Mouse (Mus musculus): ENCODE measurements at regions not wholly inside any gene's neighbourhood (a gene's known extent, or its start where the extent isn't known, plus 50 kb on each side); places are given as distances from the start of the nearest gene placed in this dataset.

GRCm38 (mm10) chr2:92544364-92545151, 54.9 kb upstream of the Chst1 start:
- Histone ChIP-seq H3K4me1 (peaks cover 20% of the 10 kb centered on the region), H3K4me3 (no peak overlapping the region; the same call in 1 of the 2 replicates), H3K27ac (peak overlapping the region; percentile 44; the same call in 1 of the 2 replicates), H3K36me3 (replicated peaks) (no peaks in the 10 kb centered on the region), H3K9me3 (no peaks in the 10 kb centered on the region), H3K27me3 (ENCODE audit: poor library complexity, severe bottlenecking) (peaks cover 18% of the 10 kb centered on the region)
- WGBS = 20% methylated on average over 15 of the region's 15 CpGs
- peak; percentile 36 for DNase-seq (ENCODE audit: extremely low spot score, low spot score)

GRCm38 (mm10) chr2:92540841-92541240, 58.7 kb upstream of the Chst1 start:
- H3K36me3 ChIP-seq (replicated peaks) = no peaks in the 10 kb centered on the region
- H3K27ac ChIP-seq = no peak overlapping the region
- 70% methylated on average over 5 of the region's 5 CpGs for WGBS
- peaks cover 20% of the 10 kb centered on the region for H3K4me1 ChIP-seq
- no peak overlapping the region for H3K4me3 ChIP-seq
- H3K9me3 ChIP-seq = 0 out of 2 replicates have a peak, but pooled peaks cover 4% of the 10 kb centered on the region
- no peak for DNase-seq (ENCODE audit: extremely low spot score, low spot score)
- H3K27me3 ChIP-seq (ENCODE audit: poor library complexity, severe bottlenecking) = peaks cover 18% of the 10 kb centered on the region

GRCm38 (mm10) chr2:92531996-92532395, 67.5 kb upstream of the Chst1 start:
- 92% methylated on average over 5 of the region's 5 CpGs for WGBS
- H3K4me1 ChIP-seq = peaks cover 32% of the 10 kb centered on the region
- H3K27ac ChIP-seq = no peak overlapping the region
- H3K27me3 ChIP-seq (ENCODE audit: poor library complexity, severe bottlenecking) = 0 out of 2 replicates have a peak, but pooled peaks cover 6% of the 10 kb centered on the region
- H3K36me3 ChIP-seq (replicated peaks) = no peaks in the 10 kb centered on the region
- no peak for DNase-seq (ENCODE audit: extremely low spot score, low spot score)
- H3K4me3 ChIP-seq = no peak overlapping the region
- no peaks in the 10 kb centered on the region for H3K9me3 ChIP-seq

GRCm38 (mm10) chr2:92530677-92531076, 68.8 kb upstream of the Chst1 start:
- H3K27ac ChIP-seq = no peak overlapping the region
- H3K9me3 ChIP-seq = no peaks in the 10 kb centered on the region
- no peak overlapping the region for H3K4me3 ChIP-seq
- peaks cover 44% of the 10 kb centered on the region for H3K4me1 ChIP-seq
- no peaks in the 10 kb centered on the region for H3K36me3 ChIP-seq (replicated peaks)
- 0 out of 2 replicates have a peak, but pooled peaks cover 6% of the 10 kb centered on the region for H3K27me3 ChIP-seq (ENCODE audit: poor library complexity, severe bottlenecking)
- WGBS = 37% methylated on average over 4 of the region's 4 CpGs
- peak; percentile 39 for DNase-seq (ENCODE audit: extremely low spot score, low spot score)

- 54% methylated on average over 14 of the region's 14 CpGs for WGBS
- Histone ChIP-seq H3K36me3 (replicated peaks) (no peaks in the 10 kb centered on the region), H3K27ac (peak overlapping the region; percentile 85), H3K4me1 (peaks cover 47% of the 10 kb centered on the region), H3K4me3 (peak overlapping the region; percentile 59), H3K9me3 (no peaks in the 10 kb centered on the region), H3K27me3 (ENCODE audit: poor library complexity, severe bottlenecking) (0 out of 2 replicates have a peak, but pooled peaks cover 6% of the 10 kb centered on the region)
- no peak for DNase-seq (ENCODE audit: extremely low spot score, low spot score)
Measured at GRCm38 (mm10) chr2:92529670-92530322, 69.5 kb upstream of the Slc35c1 start.

- Histone ChIP-seq H3K9me3 (no peaks in the 10 kb centered on the region), H3K27me3 (ENCODE audit: poor library complexity, severe bottlenecking) (0 out of 2 replicates have a peak, but pooled peaks cover 6% of the 10 kb centered on the region), H3K4me1 (peaks cover 50% of the 10 kb centered on the region), H3K4me3 (peak overlapping the region; percentile 59), H3K36me3 (replicated peaks) (no peaks in the 10 kb centered on the region), H3K27ac (peak overlapping the region; percentile 85)
- DNase-seq (ENCODE audit: extremely low spot score, low spot score) = peak; percentile 81
- 6% methylated on average over 24 of the region's 24 CpGs for whole genome bisulfite sequencing
Measured at GRCm38 (mm10) chr2:92529071-92529641, 68.8 kb upstream of the Slc35c1 start.

- H3K9me3 ChIP-seq = no peaks in the 10 kb centered on the region
- 85% methylated on average over 6 of the region's 6 CpGs for WGBS
- no peak for DNase-seq (ENCODE audit: extremely low spot score, low spot score)
- H3K36me3 ChIP-seq (replicated peaks) = no peaks in the 10 kb centered on the region
- peaks cover 50% of the 10 kb centered on the region for H3K4me1 ChIP-seq
- H3K27ac ChIP-seq = no peak overlapping the region
- peak overlapping the region; percentile 59; the same call in 1 of the 2 replicates for H3K4me3 ChIP-seq
- 0 out of 2 replicates have a peak, but pooled peaks cover 6% of the 10 kb centered on the region for H3K27me3 ChIP-seq (ENCODE audit: poor library complexity, severe bottlenecking)
Measured at GRCm38 (mm10) chr2:92528119-92528830, 67.9 kb upstream of the Slc35c1 start.

- WGBS = 77% methylated on average over 5 of the region's 5 CpGs
- Histone ChIP-seq H3K27ac (peak overlapping the region; percentile 8; the same call in 1 of the 2 replicates), H3K4me1 (peaks cover 50% of the 10 kb centered on the region), H3K9me3 (no peaks in the 10 kb centered on the region), H3K27me3 (ENCODE audit: poor library complexity, severe bottlenecking) (0 out of 2 replicates have a peak, but pooled peaks cover 6% of the 10 kb centered on the region), H3K4me3 (no peak overlapping the region), H3K36me3 (replicated peaks) (no peaks in the 10 kb centered on the region)
- DNase-seq (ENCODE audit: extremely low spot score, low spot score) = no peak
Measured at GRCm38 (mm10) chr2:92526676-92527395, 66.5 kb upstream of the Slc35c1 start.

- H3K4me3 ChIP-seq = no peak overlapping the region
- peaks cover 41% of the 10 kb centered on the region for H3K4me1 ChIP-seq
- no peaks in the 10 kb centered on the region for H3K36me3 ChIP-seq (replicated peaks)
- no peaks in the 10 kb centered on the region for H3K9me3 ChIP-seq
- 0 out of 2 replicates have a peak, but pooled peaks cover 6% of the 10 kb centered on the region for H3K27me3 ChIP-seq (ENCODE audit: poor library complexity, severe bottlenecking)
- H3K27ac ChIP-seq = peak overlapping the region; percentile 8; the same call in 1 of the 2 replicates
- no peak for DNase-seq (ENCODE audit: extremely low spot score, low spot score)
- 82% methylated on average over 7 of the region's 7 CpGs for WGBS
Measured at GRCm38 (mm10) chr2:92525628-92526027, 65.3 kb upstream of the Slc35c1 start.

- DNase-seq (ENCODE audit: extremely low spot score, low spot score) = no peak
Measured at GRCm38 (mm10) chr2:92525062-92525623, 64.8 kb upstream of the Slc35c1 start.

GRCm38 (mm10) chr2:92524346-92524905, 64.1 kb upstream of the Slc35c1 start:
- 89% methylated on average over 9 of the region's 9 CpGs for WGBS
- Histone ChIP-seq H3K27me3 (ENCODE audit: poor library complexity, severe bottlenecking) (0 out of 2 replicates have a peak, but pooled peaks cover 6% of the 10 kb centered on the region), H3K27ac (no peak overlapping the region), H3K9me3 (no peaks in the 10 kb centered on the region), H3K4me1 (peaks cover 32% of the 10 kb centered on the region), H3K36me3 (replicated peaks) (no peaks in the 10 kb centered on the region), H3K4me3 (no peak overlapping the region)
- DNase-seq (ENCODE audit: extremely low spot score, low spot score) = no peak

More at GRCm38 (mm10) chr2:92525062-92525623, 64.8 kb upstream of the Slc35c1 start:
- H3K27ac ChIP-seq = peak overlapping the region; percentile 8; the same call in 1 of the 2 replicates
- peaks cover 38% of the 10 kb centered on the region for H3K4me1 ChIP-seq
- WGBS = 87% methylated on average over 10 of the region's 10 CpGs
- no peak overlapping the region for H3K4me3 ChIP-seq
- no peaks in the 10 kb centered on the region for H3K36me3 ChIP-seq (replicated peaks)
- H3K27me3 ChIP-seq (ENCODE audit: poor library complexity, severe bottlenecking) = 0 out of 2 replicates have a peak, but pooled peaks cover 6% of the 10 kb centered on the region
- no peaks in the 10 kb centered on the region for H3K9me3 ChIP-seq
